Mouse (Mus musculus) embryonic fibroblast, embryonic 13.5 days (primary cell): ENCODE measurements at regions not wholly inside any gene's neighbourhood (a gene's known extent, or its start where the extent isn't known, plus 50 kb on each side); places are given as distances from the start of the nearest gene placed in this dataset.

ENCODE experiments used
- CTCF ChIP-seq: IDR thresholded peaks from 2 replicates; pipeline ENCODE4 v1.5.1; 2011; ENCODE audit warnings: mild to moderate bottlenecking, control low read depth, low read length, moderate library complexity, borderline replicate concordance; ENCODE audit not compliant: insufficient read depth
- POLR2A ChIP-seq: IDR thresholded peaks from 2 replicates; pipeline ENCODE4 v1.6.1; 2011; ENCODE audit warnings: low read depth, mild to moderate bottlenecking, control low read depth, low read length, moderate library complexity

DNA sequence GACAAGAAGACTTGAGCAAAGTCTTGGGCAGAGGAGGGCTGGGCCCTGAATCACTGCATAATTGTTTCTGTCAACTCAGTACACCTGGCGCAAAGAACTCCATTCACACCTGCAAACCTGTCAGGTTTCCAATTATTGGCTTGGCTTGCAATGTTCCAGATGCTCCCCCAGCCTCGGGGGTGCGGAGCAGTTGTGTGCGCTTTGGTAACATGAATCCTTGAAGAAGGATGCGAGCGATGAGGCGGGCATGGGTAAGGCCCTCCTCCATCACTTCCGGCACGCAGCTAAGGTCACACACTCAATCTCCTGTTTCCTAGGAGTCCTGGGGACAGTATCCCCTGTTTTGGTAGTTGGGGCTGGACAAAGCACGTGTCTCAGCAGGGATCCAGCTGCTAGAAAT is 81.6 kb upstream of the Pcdh8 start:
- TF ChIP-seq POLR2A (no peak), CTCF (no peak)
